Mouse (Mus musculus) E14TG2a.4 (cell line): ENCODE data around the gene Sox5.

Experiments
- CTCF ChIP-seq: conservative IDR thresholded peaks from 2 replicates; pipeline ENCODE4 v1.5.1; 2014; ENCODE audit warnings: low read length
- NANOG ChIP-seq: IDR thresholded peaks from 2 replicates; pipeline ENCODE4 v1.6.1; 2014; ENCODE audit warnings: borderline replicate concordance, low read length, mixed read lengths
- POU5F1 ChIP-seq: IDR thresholded peaks from 2 replicates; pipeline ENCODE4 v1.6.1; 2014; ENCODE audit warnings: low read length, borderline replicate concordance

- TF ChIP-seq CTCF (no peak), POU5F1 (no peak), NANOG (no peak)
These were observed 770.8 kb downstream of the Sox5 start for GRCm38 (mm10) chr6:144010995-144011394.
